Mouse (Mus musculus) megakaryocyte, embryonic 14.5 days (primary cell): ENCODE data around the gene Wnt7b.

Source experiments
- FLI1 ChIP-seq: IDR thresholded peaks from 2 replicates; pipeline ENCODE4 v1.6.1; 2012; ENCODE audit warnings: low read length, inconsistent platforms, mixed read lengths
- GATA1 ChIP-seq: IDR thresholded peaks from 3 replicates; pipeline ENCODE4 v1.6.1; 2012; ENCODE audit warnings: mixed read lengths, low read length, inconsistent platforms, borderline replicate concordance

- TF ChIP-seq GATA1 = no peak
- no peak for TF ChIP-seq FLI1
Measured at GRCm38 (mm10) chr15:85583024-85583423, 751 bp upstream of the Wnt7b start.
